ENCODE assay signal across 25 mouse cellular contexts in the genomic region with DNA sequence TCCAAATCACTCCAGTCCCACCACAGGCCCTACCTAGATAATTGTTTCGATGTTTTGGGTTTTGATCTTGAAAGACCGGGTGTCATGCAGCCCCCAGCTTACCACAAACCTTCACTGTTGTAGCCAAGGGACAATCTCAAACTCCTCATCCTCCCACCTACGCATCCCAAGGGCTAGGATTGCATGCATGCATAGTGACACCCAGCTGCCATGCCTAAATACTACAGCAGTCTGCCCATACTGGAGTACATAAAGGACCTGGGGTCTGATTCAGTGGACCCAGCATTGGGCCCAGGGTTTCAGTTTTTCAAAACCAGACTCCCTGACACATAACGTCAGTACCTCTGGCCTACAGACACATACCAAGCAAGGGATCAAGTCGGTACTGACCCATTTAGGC.
"Had no signal": no experiment of that assay in that cellular context is flagged by ENCODE, and none has a peak within 500 bp of the region (broad histone marks: within the 10 kb centered on the region; RNA-seq: fewer than 3 reads in every experiment).

No protein-coding gene starts in this region.

- H3K27me3 ChIP-seq: heart, embryonic 13.5 days; heart, embryonic 15.5 days; hindbrain, embryonic 13.5 days; hindbrain, embryonic 15.5 days; kidney, embryonic 15.5 days; limb, embryonic 13.5 days; limb, embryonic 15.5 days; liver, embryonic 12.5 days had no signal

- H3K36me3 ChIP-seq: heart, embryonic 13.5 days; heart, embryonic 15.5 days; hindbrain, embryonic 13.5 days; hindbrain, embryonic 15.5 days; kidney, embryonic 15.5 days; limb, embryonic 13.5 days; limb, embryonic 15.5 days; liver, embryonic 12.5 days had no signal

- H3K4me1 ChIP-seq: heart, embryonic 13.5 days; heart, embryonic 15.5 days; hindbrain, embryonic 13.5 days; hindbrain, embryonic 15.5 days; kidney, embryonic 15.5 days; limb, embryonic 13.5 days; limb, embryonic 15.5 days; liver, embryonic 12.5 days had no signal

- H3K4me2 ChIP-seq: heart, embryonic 11.5 days; heart, embryonic 13.5 days; heart, embryonic 15.5 days; hindbrain, embryonic 13.5 days; hindbrain, embryonic 15.5 days; kidney, embryonic 15.5 days; limb, embryonic 13.5 days; limb, embryonic 15.5 days; liver, embryonic 12.5 days had no signal

- ATAC-seq: intestine, embryonic 16.5 days; liver, embryonic 12.5 days had no signal

- H3K27ac ChIP-seq: heart, adult 2 months; heart, embryonic 13.5 days; heart, embryonic 15.5 days; hindbrain, embryonic 13.5 days; hindbrain, embryonic 15.5 days; kidney, embryonic 15.5 days; kidney, postnatal 0 days; limb, embryonic 13.5 days; limb, embryonic 15.5 days; liver, embryonic 12.5 days had no signal

- H3K4me3 ChIP-seq: heart, adult 2 months; heart, embryonic 13.5 days; heart, embryonic 15.5 days; hindbrain, embryonic 13.5 days; hindbrain, embryonic 15.5 days; kidney, embryonic 15.5 days; limb, embryonic 13.5 days; limb, embryonic 15.5 days; liver, embryonic 12.5 days had no signal

- H3K9ac ChIP-seq: heart, embryonic 13.5 days; heart, embryonic 15.5 days; hindbrain, embryonic 13.5 days; hindbrain, embryonic 15.5 days; kidney, embryonic 15.5 days; limb, embryonic 13.5 days; limb, embryonic 15.5 days; liver, embryonic 12.5 days had no signal

- H3K9me3 ChIP-seq: heart, embryonic 15.5 days; hindbrain, embryonic 13.5 days; hindbrain, embryonic 15.5 days; kidney, embryonic 15.5 days; limb, embryonic 13.5 days; limb, embryonic 15.5 days had no signal

- DNase-seq: gastrocnemius, postnatal 14 days; gastrocnemius, postnatal 36 days; heart, adult 11 months; heart, adult 2 months; heart, postnatal 14 days; heart, postnatal 36 days; kidney, adult 11 months; kidney, adult 2 months; kidney, adult 9 months; kidney, postnatal 14 days; kidney, postnatal 36 days; layer of hippocampus, adult 9-11 months; layer of hippocampus, postnatal 36 days; left cerebral cortex, postnatal 4 days had no signal
